Mouse (Mus musculus) liver, embryonic 11.5 days (tissue): ENCODE data around the gene Stt3b. TPM values are rescaled to one million over a fixed set of nuclear protein-coding genes. Genes with fewer than 3 reads are reported as not detected.

ENCODE experiments used
- ATAC-seq: fragments of 200-750 bp; cut with Nextera tagmentation; replicated peaks from 2 replicates; pipeline ENCODE4 v1.8.0; 2017; ENCODE audit warnings: moderate number of reproducible peaks, mild to moderate bottlenecking, moderate TSS enrichment, moderate library complexity; ENCODE audit not compliant: low FRiP score
- DNase-seq: peaks from one replicate; pipeline ENCODE4 v3.0.0-alpha.2; 2017; ENCODE audit warnings: low spot score
- H3K27ac ChIP-seq: fragments of 300-500 bp; sonication (generic); 2 replicates; pipeline ENCODE4 v1.5.1; 2014; ENCODE audit warnings: mild to moderate bottlenecking, low read depth, low read length, control low read depth
- H3K27me3 ChIP-seq: fragments of 300-500 bp; sonication (generic); replicated peaks from 2 replicates; pipeline ENCODE4 v1.6.1; 2014; ENCODE audit warnings: low read length, mixed read lengths; ENCODE audit not compliant: control insufficient read depth, insufficient read depth
- H3K36me3 ChIP-seq: fragments of 300-500 bp; sonication (generic); 2 replicates; pipeline ENCODE4 v1.6.1; 2014; ENCODE audit warnings: mild to moderate bottlenecking, low read length, moderate library complexity, mixed read lengths; ENCODE audit not compliant: control insufficient read depth, insufficient read depth
- H3K4me1 ChIP-seq: fragments of 300-500 bp; sonication (generic); replicated peaks from 2 replicates; pipeline ENCODE4 v1.6.1; 2014; ENCODE audit warnings: low read length, mixed read lengths; ENCODE audit not compliant: control insufficient read depth, insufficient read depth
- H3K4me2 ChIP-seq: fragments of 300-500 bp; sonication (generic); 2 replicates; pipeline ENCODE4 v1.6.1; 2014; ENCODE audit warnings: mild to moderate bottlenecking, control low read depth, moderate library complexity
- H3K4me3 ChIP-seq: fragments of 300-500 bp; sonication (generic); 2 replicates; pipeline ENCODE4 v1.5.1; 2014; ENCODE audit warnings: low read depth, low read length, control low read depth
- H3K9ac ChIP-seq: fragments of 300-500 bp; sonication (generic); 2 replicates; pipeline ENCODE4 v1.6.1; 2014; ENCODE audit warnings: low read depth, low read length, control low read depth
- H3K9me3 ChIP-seq: fragments of 300-500 bp; sonication (generic); 2 replicates; pipeline ENCODE4 v1.6.1; 2016; ENCODE audit warnings: low read length, inconsistent platforms, mixed read lengths; ENCODE audit not compliant: control insufficient read depth
- WGBS: fragments of 180-500 bp; shearing (Covaris S2); extraction: QIAGEN DNeasy Blood & Tissue Kit; methylation state at CpG from one replicate; pipeline ENCODE4 v1.1.7; 2014; 5-methylcytosine and 5-hydroxymethylcytosine counted together
- polyA plus RNA-seq: library from polyadenylated mRNA; unstranded; fragments of >200 nt; fragmentation: Nextera tagmentation; extraction: Ambion mirVana; gene quantifications from 2 replicates; pipeline ENCODE4 v1.2.1, GENCODE M21; 2014

Stt3b gene
- 113 and 130 TPM in 2 replicates for polyA plus RNA-seq

DNA sequence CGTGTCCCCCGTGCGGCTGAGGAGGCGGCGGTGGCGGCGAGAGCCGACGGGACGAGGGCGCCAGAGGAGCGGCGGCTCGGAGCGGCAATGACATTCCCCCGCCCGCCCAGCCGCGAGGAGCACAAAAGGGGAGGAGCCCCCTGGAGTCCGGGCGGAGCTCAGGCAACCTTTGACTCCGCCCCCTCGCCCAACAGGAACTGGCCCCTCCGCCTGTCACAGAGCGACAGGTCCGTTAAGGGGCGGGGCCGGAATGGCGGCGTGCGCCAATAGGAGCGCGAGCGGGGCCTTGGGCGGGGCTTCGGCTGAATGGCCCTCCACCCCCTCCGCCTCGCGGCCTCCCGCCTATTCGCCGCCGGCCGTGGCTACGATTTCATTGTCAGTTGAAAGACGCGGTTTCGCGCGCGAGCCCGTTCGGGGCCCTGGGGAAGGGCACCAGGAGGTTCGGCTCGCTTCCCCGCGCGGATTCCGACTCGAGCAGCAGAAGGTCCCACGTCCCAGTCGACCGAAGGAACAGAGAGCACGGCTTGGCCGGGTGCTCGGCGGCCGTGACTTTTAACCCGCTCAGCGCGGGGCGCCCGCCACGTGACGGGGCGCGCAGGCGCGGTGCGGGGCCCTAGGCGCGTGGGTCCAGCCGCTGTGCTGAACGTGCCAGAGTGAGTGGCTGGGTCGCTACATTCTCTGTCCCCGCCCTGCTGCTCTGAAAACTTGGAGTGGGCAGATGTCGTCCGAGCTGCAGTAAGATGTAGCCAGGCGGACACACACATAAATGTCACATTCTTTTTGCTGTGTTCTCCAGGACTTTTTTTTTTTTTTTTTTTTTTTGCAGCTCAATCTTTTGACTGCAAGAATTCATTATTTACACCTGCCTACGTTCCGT lies at the start of gene Stt3b:
Gene Stt3b (minus strand): TSS at position 76 of the 877 bp plus-strand sequence.
- Histone ChIP-seq H3K9me3 (no peaks in the 10 kb centered on the region; the same call in 1 of the 2 replicates), H3K36me3 (no peaks in the 10 kb centered on the region), H3K27me3 (no peaks in the 10 kb centered on the region), H3K27ac (peak within 1 kb of the TSS; percentile 96), H3K4me1 (peaks cover 23% of the 10 kb centered on the region), H3K9ac (peak within 1 kb of the TSS; percentile 99), H3K4me2 (peak within 1 kb of the TSS; percentile 85), H3K4me3 (peak within 1 kb of the TSS; percentile 97)
- WGBS = under 1% methylated on average over 81 of the region's 91 CpGs
- DNase-seq (peak; percentile 99), ATAC-seq (peak; percentile 88)

DNA sequence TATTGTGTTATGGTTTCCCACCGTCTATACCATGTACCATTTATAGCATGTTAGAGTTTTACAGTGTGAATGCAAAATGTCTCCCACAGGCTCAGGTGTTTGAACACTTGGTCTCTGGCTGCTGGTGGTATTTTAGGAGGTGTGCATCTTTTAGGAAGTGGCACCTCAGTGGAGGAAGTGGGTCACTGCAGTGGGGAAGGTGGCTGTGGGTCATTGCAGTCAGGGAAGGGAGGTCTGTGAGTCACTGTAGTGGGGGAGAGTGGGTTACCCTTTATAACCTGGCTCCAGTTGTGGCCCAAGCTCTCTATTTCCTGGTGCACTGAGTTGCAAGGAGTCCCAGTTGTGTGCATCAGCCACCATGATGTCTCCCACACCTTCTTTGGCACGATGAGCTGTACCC lies 48.2 kb upstream of the Stt3b start:
- H3K9me3 ChIP-seq = no peaks in the 10 kb centered on the region
- H3K27me3 ChIP-seq = no peaks in the 10 kb centered on the region
- H3K4me2 ChIP-seq = no peak overlapping the region
- no peaks in the 10 kb centered on the region for H3K36me3 ChIP-seq
- DNase-seq (no peak), ATAC-seq (no peak)
- no peak overlapping the region for H3K4me3 ChIP-seq
- H3K9ac ChIP-seq = no peak overlapping the region
- WGBS = 90% methylated on average over 2 of the region's 2 CpGs
- no peak overlapping the region for H3K27ac ChIP-seq
- peaks cover 7% of the 10 kb centered on the region for H3K4me1 ChIP-seq

DNA sequence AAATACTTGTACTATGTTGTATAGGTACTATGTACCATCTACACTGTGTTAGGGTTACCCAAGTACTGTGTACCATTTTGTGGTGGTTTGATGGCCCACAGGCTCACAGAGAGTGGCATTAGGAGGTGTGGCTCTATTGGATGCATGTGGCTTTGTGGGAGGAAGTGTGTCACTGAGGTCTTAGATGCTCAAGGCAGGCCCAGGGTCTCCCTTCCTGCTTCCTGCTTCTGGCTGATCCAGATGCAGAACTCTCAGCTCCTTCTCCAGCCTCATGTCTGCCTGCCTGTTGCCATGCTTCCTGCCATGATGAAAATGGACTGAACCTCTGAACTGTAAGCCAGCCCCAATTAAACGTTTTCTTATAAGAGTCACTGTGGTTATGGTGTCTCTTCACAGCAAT lies 47.8 kb upstream of the Stt3b start:
- H3K4me3 ChIP-seq = no peak overlapping the region
- no peak overlapping the region for H3K9ac ChIP-seq
- H3K27ac ChIP-seq = no peak overlapping the region
- peaks cover 7% of the 10 kb centered on the region for H3K4me1 ChIP-seq
- ATAC-seq (no peak), DNase-seq (no peak)
- H3K36me3 ChIP-seq = no peaks in the 10 kb centered on the region
- WGBS = 85% methylated on average over 1 of the region's 1 CpGs
- no peaks in the 10 kb centered on the region for H3K9me3 ChIP-seq
- no peaks in the 10 kb centered on the region for H3K27me3 ChIP-seq
- H3K4me2 ChIP-seq = no peak overlapping the region

DNA sequence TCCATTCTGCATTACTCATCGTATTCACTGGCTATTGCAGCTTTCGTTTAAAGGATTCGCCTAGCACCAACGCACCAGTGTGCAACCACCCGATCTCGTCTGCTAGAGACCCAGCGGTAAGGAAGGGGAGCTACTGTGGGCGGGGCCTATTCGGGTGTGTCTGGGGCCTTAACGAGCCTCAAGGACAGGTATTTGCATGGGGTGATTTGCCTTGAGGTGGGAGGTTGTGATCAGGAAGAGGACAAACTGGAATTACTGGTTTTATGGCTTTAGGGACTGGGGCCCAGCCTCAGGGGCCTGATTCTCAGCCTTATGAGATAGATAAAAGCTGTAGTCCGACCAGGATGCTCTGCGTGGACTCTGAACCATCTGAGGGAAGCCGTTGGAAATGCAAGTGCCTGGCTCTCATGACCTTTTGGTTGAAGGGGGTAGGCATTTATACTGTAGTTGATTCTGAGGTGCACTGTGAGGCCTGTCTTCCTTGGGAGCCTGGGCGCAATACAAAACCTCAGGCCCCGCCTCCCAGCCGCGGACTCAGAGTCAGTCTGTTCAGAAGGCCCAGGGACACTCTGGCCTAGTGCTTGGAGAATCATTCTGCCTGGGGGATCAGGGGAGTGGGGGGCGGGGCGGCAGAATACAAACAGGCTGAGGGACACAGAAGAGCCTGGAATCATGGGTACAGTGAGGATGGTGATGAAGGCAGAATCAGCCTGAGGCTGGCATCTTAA lies 46.7 kb upstream of the Stt3b start:
- no peaks in the 10 kb centered on the region for H3K9me3 ChIP-seq
- H3K27ac ChIP-seq = no peak overlapping the region
- no peak overlapping the region for H3K4me3 ChIP-seq
- H3K27me3 ChIP-seq = no peaks in the 10 kb centered on the region
- DNase-seq = no peak
- peaks cover 7% of the 10 kb centered on the region for H3K4me1 ChIP-seq
- H3K4me2 ChIP-seq = no peak overlapping the region
- WGBS = 52% methylated on average over 19 of the region's 19 CpGs
- no peak for ATAC-seq
- H3K36me3 ChIP-seq = no peaks in the 10 kb centered on the region
- no peak overlapping the region for H3K9ac ChIP-seq

DNA sequence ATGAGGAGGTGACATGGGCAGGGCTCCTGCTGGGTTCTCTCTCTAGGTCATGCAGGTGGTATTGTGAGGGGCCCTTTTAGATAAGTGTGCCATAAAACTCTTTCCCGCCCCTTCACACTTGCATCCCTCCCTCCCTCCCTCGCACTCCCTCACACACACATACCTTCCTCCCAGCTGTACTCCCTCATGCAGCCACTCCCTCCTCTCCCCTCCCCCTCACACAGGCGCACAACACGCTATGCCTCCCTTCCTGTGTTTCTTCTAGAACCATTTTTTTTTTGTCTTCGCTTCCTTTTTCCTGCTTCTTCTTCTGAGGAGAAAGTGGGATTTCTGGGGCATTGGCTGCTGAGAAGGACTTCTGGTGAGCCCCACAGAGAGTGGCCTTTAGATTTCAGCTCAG lies 45.8 kb upstream of the Stt3b start:
- WGBS = 33% methylated on average over 5 of the region's 5 CpGs
- Histone ChIP-seq H3K4me2 (no peak overlapping the region), H3K27me3 (no peaks in the 10 kb centered on the region), H3K4me1 (peaks cover 7% of the 10 kb centered on the region), H3K27ac (0 out of 2 replicates have a peak overlapping the region, but pooled peaks have one; percentile 10), H3K9me3 (no peaks in the 10 kb centered on the region), H3K36me3 (no peaks in the 10 kb centered on the region), H3K9ac (no peak overlapping the region), H3K4me3 (no peak overlapping the region)
- ATAC-seq (no peak), DNase-seq (no peak)

DNA sequence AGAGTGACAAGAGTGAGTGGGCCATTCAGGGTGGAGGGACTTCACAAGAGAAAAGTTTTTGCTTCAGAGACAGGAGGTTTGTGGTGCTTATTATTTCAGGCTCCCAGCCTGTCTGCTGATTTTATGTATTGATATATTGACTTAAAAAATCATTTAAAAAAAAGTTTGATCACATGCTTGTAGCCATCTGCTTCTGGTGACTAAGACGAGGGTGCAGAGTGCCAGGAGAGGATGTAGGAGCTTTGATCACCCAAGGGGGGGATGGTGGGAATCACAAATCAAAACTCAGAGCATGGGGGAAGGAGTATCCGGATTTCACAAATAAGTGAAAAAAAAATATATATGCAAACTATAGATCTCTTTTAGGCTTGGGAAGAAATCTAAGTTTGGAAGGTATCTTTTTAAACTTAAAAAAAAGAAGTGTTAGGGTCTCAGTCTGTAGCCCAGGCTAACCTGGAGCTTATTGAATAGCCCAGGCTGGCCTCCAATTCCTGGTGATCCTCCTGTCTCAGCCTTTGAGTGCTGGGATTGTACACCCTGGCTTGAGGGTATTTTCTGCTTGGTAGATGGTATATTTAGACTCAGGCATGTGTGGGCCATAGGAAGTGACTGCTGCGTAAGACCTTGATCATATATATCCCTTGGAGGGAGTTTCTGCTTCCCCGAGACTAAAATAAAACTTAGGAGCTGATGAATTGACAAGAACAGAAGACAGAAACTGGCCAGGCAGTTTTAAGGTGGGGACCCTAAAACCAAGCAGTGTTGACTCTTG lies 39.7 kb upstream of the Stt3b start:
- DNase-seq (no peak), ATAC-seq (no peak)
- Histone ChIP-seq H3K4me2 (no peak overlapping the region), H3K27me3 (no peaks in the 10 kb centered on the region), H3K4me1 (no peaks in the 10 kb centered on the region), H3K27ac (no peak overlapping the region), H3K9me3 (no peaks in the 10 kb centered on the region), H3K9ac (no peak overlapping the region), H3K36me3 (no peaks in the 10 kb centered on the region), H3K4me3 (no peak overlapping the region)
- WGBS = 66% methylated on average over 4 of the region's 4 CpGs

DNA sequence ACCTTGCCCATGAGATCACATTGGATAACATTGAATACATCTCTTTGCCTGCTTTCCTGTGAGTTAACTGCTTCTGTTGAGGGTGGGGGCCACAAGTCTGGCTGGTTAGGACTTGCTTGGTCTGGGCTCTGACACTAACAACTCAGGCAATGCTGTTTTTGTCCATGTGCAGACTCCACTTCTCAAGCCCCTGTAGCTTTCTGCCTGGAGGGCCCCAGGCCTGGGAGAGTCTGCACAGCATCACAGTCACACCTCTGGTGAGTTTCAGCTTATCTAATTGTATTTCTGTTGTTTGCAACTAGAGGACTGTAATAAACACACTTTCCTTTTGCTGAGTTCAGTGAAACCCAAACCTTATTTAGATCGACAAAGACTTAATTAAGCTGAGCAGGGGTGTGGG lies 38.9 kb upstream of the Stt3b start:
- no peaks in the 10 kb centered on the region for H3K4me1 ChIP-seq
- no peaks in the 10 kb centered on the region for H3K27me3 ChIP-seq
- H3K36me3 ChIP-seq = no peaks in the 10 kb centered on the region
- no peak overlapping the region for H3K27ac ChIP-seq
- no peak overlapping the region for H3K4me3 ChIP-seq
- ATAC-seq (no peak), DNase-seq (no peak)
- 48% methylated on average over 1 of the region's 1 CpGs for WGBS
- H3K4me2 ChIP-seq = no peak overlapping the region
- no peaks in the 10 kb centered on the region for H3K9me3 ChIP-seq
- H3K9ac ChIP-seq = no peak overlapping the region

DNA sequence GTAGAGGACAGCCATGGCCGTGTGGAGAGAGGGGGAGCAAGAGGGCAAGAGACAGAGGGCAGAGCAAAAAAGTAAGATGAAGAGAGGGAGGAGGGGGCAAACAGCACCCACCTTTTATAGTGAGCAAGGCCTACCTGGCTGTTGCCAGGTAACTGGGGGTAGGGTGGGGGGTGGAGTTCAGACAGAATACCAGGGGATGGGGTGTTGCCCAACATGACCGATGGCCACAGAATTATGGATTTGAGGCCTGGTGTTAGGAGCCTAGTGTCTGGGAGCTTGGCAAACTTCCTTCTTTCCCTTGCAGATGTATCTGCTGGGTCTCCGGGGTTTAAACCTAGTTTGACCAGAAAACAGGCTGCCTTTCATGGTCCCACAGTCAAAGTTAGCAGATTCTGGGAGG lies 34.7 kb upstream of the Stt3b start:
- H3K27me3 ChIP-seq = no peaks in the 10 kb centered on the region
- no peaks in the 10 kb centered on the region for H3K36me3 ChIP-seq
- 68% methylated on average over 3 of the region's 3 CpGs for WGBS
- H3K4me2 ChIP-seq = no peak overlapping the region
- no peak overlapping the region for H3K9ac ChIP-seq
- ATAC-seq (no peak), DNase-seq (no peak)
- H3K27ac ChIP-seq = no peak overlapping the region
- no peaks in the 10 kb centered on the region for H3K9me3 ChIP-seq
- no peaks in the 10 kb centered on the region for H3K4me1 ChIP-seq
- no peak overlapping the region for H3K4me3 ChIP-seq
